Mouse (Mus musculus): ENCODE measurements around the gene Krt90.

Gene Krt90

GRCm38 (mm10) chr15:101562850-101563249, at the start of gene Krt90:
Krt90 (minus strand) TSS chr15:101562950.
- no peak for DNase-seq (ENCODE audit: extremely low read depth, low read depth, low spot score)

GRCm38 (mm10) chr15:101599123-101599522, 36.4 kb upstream of the Krt90 start:
- DNase-seq (ENCODE audit: extremely low read depth, low read depth, low spot score): no peak

GRCm38 (mm10) chr15:101588216-101588615, 25.5 kb upstream of the Krt90 start:
- no peak for DNase-seq (ENCODE audit: extremely low read depth, low read depth, low spot score)

GRCm38 (mm10) chr15:101584456-101584855, 21.7 kb upstream of the Krt90 start:
- peak; percentile 76 for DNase-seq (ENCODE audit: extremely low read depth, low read depth, low spot score)

GRCm38 (mm10) chr15:101583211-101583965, 20.6 kb upstream of the Krt90 start:
- DNase-seq (ENCODE audit: extremely low read depth, low read depth, low spot score): peak; percentile 83

- DNase-seq (ENCODE audit: extremely low read depth, low read depth, low spot score): no peak
Observed at GRCm38 (mm10) chr15:101581701-101582100, 19.0 kb upstream of the Krt90 start.

GRCm38 (mm10) chr15:101575506-101575905, 12.8 kb upstream of the Krt90 start:
- no peak for DNase-seq (ENCODE audit: extremely low read depth, low read depth, low spot score)

GRCm38 (mm10) chr15:101573796-101574345, 11.1 kb upstream of the Krt90 start, which contains the start of gene Krt75:
Krt75 (minus strand) TSS chr15:101573904.
- no peak for DNase-seq (ENCODE audit: extremely low read depth, low read depth, low spot score)

- no peak for DNase-seq (ENCODE audit: extremely low read depth, low read depth, low spot score)
Observed at GRCm38 (mm10) chr15:101567780-101568179, 5.0 kb upstream of the Krt90 start.

- DNase-seq (ENCODE audit: extremely low read depth, low read depth, low spot score): no peak
Observed at GRCm38 (mm10) chr15:101558034-101558646, 4.6 kb downstream of the Krt90 start.

GRCm38 (mm10) chr15:101553169-101553568, 9.6 kb downstream of the Krt90 start:
- no peak for DNase-seq (ENCODE audit: extremely low read depth, low read depth, low spot score)

- DNase-seq (ENCODE audit: extremely low read depth, low read depth, low spot score): no peak
Observed at GRCm38 (mm10) chr15:101552188-101552587, 10.6 kb downstream of the Krt90 start.

- DNase-seq (ENCODE audit: extremely low read depth, low read depth, low spot score): no peak
Observed at GRCm38 (mm10) chr15:101550567-101550966, 12.2 kb downstream of the Krt90 start, which contains the start of gene Krt82. Krt82 (minus strand) TSS chr15:101550667.

GRCm38 (mm10) chr15:101544478-101544877, 18.3 kb downstream of the Krt90 start:
- no peak for DNase-seq (ENCODE audit: extremely low read depth, low read depth, low spot score)

- DNase-seq (ENCODE audit: extremely low read depth, low read depth, low spot score): no peak
Observed at GRCm38 (mm10) chr15:101542543-101542942, 20.2 kb downstream of the Krt90 start.

GRCm38 (mm10) chr15:101538580-101538900, 24.2 kb downstream of the Krt90 start:
- DNase-seq (ENCODE audit: extremely low read depth, low read depth, low spot score): no peak

GRCm38 (mm10) chr15:101537864-101538579, 24.7 kb downstream of the Krt90 start:
- no peak for DNase-seq (ENCODE audit: extremely low read depth, low read depth, low spot score)

GRCm38 (mm10) chr15:101536054-101536850, 26.5 kb downstream of the Krt90 start:
- DNase-seq (ENCODE audit: extremely low read depth, low read depth, low spot score): peak; percentile 23

GRCm38 (mm10) chr15:101532720-101533119, 30.0 kb downstream of the Krt90 start, which contains the start of gene Krt84:
Krt84 (minus strand) TSS chr15:101532820.
- DNase-seq (ENCODE audit: extremely low read depth, low read depth, low spot score): no peak

GRCm38 (mm10) chr15:101522556-101523232, 40.1 kb downstream of the Krt90 start:
- no peak for DNase-seq (ENCODE audit: extremely low read depth, low read depth, low spot score)
